Mouse (Mus musculus): ENCODE measurements at regions not wholly inside any gene's neighbourhood (a gene's known extent, or its start where the extent isn't known, plus 50 kb on each side); places are given as distances from the start of the nearest gene placed in this dataset.

GRCm38 (mm10) chr17:4806051-4806450 lies 188.1 kb upstream of the Arid1b start:
- no peak for TF ChIP-seq POLR2A (IDR thresholded peaks at IDR 0.05; ENCODE audit: insufficient read length, low read depth)
- TF ChIP-seq MYOD1 (IDR thresholded peaks at IDR 0.05; ENCODE audit: control insufficient read depth in 1 of 3, insufficient read length in 2 of 3, low read depth in 2 of 3) = no peak
- no peak for TF ChIP-seq CEBPB (IDR thresholded peaks at IDR 0.05; ENCODE audit: insufficient read depth, poor library complexity, severe bottlenecking)
- TF ChIP-seq MYOG (IDR thresholded peaks at IDR 0.05; ENCODE audit: control insufficient read depth in 1 of 3, insufficient read depth in 1 of 3, insufficient read length in 2 of 3, low read depth in 2 of 3) = no peak
- no peak for TF ChIP-seq POLR2AphosphoS2 (IDR thresholded peaks at IDR 0.05; ENCODE audit: insufficient read length, low read depth)
- TF ChIP-seq MAX (IDR thresholded peaks at IDR 0.05; ENCODE audit: low read depth) = no peak
- no peak for TF ChIP-seq E2F4 (IDR thresholded peaks at IDR 0.05; ENCODE audit: insufficient read depth)
- no peak for TF ChIP-seq TCF12 (IDR thresholded peaks at IDR 0.05; ENCODE audit: insufficient read depth, poor library complexity, severe bottlenecking)
- TF ChIP-seq USF1 (IDR thresholded peaks at IDR 0.05; ENCODE audit: low read depth) = no peak
- no peak for TF ChIP-seq TCF3 (IDR thresholded peaks at IDR 0.05; ENCODE audit: insufficient read length, low read depth)
